Mouse (Mus musculus) MEL-GATA-1-ER (cell line): ENCODE measurements at regions not wholly inside any gene's neighbourhood (a gene's known extent, or its start where the extent isn't known, plus 50 kb on each side); places are given as distances from the start of the nearest gene placed in this dataset.

Experiments used
- DNase-seq: peaks from one replicate; pipeline ENCODE4 v3.0.0-alpha.2; 2012; ENCODE audit warnings: low read depth; ENCODE audit errors: extremely low read depth

DNA sequence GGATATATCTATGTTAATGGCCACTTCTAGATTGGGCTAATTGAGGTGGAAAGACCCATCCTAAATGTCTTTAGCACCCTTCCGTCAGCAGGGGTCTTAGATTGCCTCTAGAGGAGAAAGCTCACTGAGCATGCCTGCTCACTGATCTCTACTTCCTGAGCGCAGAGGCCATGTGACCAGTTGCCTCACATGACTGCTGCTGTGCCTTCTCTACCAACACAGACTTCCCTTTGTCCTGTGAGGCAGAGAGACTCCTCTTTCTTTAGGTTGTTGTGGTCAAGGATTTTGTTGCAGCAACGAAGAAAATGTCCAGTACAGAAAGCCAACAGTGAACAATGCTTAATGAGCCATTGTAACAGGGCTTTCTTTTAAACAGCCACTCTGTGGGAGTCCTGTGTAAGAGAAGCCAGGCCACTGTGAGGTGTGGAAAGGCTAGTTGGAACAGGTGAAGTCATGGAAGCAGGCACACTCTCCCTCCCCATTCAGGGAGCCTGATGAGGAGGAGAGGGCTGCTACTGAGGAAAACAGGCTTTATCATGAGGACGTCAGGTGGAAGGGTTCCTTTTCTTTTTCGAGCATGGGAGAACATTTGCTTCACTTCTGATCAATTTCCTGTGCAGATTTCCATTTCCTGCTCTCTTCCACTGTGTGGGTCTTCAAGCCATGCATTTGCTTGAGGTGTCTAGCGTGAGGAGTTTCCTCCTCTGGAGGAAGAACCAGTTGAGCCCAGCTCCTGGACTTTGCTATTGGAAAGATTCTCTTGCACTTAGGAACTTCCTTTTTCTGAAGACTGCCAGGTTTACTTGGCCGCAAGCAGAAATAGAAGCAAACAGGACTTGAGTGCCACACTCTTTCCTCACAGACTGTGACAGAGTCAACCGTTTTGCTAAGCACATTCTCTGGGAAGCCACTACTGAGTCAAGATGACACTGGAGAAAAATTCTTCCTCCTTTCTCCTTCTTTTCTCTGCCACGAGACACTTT lies 290.7 kb upstream of the Adgrl2 start:
- DNase-seq, result no peak

GRCm38 (mm10) chr3:149279338-149279737 lies 289.0 kb upstream of the Adgrl2 start:
- no peak for DNase-seq

GRCm38 (mm10) chr3:149277812-149278211 lies 287.5 kb upstream of the Adgrl2 start:
- no peak for DNase-seq

DNA sequence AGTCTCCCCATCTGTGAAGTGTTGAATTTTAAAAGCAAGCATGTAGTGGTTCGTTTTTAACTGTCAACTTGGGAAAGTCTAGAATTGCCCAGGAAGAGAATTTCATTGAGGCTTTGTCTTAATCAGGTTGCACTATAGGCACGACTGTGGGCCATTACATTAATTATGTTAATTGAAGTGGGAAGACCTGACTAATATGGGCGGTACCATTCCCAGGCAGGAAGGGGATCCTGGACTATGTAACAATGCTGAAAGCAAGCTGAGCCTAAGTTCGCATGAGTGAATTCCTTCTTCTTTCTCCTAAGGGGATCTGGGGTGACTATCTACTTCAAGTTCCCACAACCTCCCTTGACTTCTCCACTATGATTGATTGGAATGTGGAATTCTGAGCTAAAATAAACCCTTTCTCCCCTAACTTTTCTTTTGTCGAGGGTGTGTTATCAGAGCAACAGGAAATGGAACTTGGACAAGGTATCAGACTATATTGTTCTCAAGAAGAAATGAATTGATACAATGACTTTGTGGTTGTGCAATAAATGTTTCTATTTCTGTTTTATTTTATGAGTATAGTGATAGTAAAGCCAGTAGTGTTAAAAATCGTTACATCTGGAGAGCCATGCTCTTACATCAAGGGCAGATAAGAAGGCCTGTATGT lies 285.2 kb upstream of the Adgrl2 start:
- no peak for DNase-seq

- no peak for DNase-seq
Measured at GRCm38 (mm10) chr3:149274987-149275386, 284.6 kb upstream of the Adgrl2 start.

DNA sequence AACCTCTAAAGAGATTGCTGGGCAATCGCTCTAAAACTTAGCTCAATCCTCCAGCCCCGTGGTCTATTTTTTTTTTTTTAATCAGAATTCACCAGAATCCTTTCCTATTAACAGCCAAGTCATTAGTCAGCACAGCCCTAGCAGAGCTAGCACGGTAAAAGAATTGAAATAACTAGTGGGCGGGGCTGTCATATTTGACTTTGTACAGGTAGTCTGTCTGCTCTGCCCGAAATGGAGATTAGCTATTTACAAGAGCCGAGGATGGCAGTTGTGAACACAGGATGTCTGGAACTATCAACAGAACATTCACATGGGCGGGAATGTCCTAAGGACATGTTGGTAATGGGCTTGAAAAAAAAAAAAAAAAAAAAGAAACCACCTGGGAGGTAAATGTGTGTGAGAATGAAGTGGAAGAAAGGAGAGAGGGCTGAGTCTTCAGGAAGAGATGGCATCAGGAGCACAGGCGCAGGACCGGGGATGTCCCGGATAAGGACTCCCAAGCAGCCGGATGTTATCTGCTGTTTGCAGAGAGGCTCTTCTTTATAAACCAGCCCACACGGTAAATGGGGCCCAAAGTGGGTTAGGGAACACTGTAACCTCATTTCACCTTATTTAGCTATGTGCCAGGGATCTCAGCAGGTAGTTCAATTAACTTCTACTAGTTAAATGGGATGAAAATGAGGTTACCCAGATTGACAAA lies 283.8 kb upstream of the Adgrl2 start:
- DNase-seq, result no peak

DNA sequence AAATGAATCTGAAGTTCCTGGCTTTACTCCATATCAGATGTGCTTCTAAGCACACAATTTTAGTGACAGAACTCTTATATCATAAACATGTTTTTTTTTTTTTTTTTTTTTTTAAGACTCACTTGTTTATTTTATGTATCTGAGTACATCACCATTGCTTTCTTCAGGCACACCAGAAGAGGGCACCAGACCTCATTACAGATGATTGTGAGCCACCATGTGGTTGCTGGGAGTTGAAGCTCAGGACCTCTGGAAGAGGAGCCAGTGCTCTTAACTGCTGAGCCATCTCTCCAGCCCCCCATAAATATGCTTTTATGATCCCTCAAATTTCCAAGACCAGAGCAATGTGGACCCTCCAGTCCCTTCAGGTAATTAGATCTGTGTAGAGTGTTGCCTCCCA lies 280.1 kb upstream of the Adgrl2 start:
- DNase-seq, result no peak

- DNase-seq, result peak; percentile 1
Measured at GRCm38 (mm10) chr3:149262332-149262970, 272.1 kb upstream of the Adgrl2 start.

DNA sequence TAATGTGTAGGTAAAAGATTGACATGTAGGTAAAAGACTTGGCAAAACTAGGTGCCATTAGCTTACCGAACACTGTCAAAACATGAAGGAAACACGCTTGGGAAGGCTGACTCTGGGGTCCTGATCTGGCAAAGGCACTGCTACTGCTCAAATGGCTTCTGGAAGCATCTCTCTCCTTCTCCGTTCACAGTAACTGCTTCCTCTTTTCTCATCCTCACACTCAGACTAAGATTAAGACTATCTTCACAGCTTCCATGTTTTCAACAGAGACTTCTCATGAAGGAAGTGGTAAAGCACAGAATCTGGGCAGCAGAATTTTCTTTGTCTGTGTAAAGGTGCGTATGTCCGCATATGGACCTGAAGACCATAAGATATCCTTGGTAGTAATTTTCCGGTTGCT lies 271.4 kb upstream of the Adgrl2 start:
- peak; percentile 29 for DNase-seq

- DNase-seq, result no peak
Measured at GRCm38 (mm10) chr3:149258826-149259225, 268.5 kb upstream of the Adgrl2 start.

DNA sequence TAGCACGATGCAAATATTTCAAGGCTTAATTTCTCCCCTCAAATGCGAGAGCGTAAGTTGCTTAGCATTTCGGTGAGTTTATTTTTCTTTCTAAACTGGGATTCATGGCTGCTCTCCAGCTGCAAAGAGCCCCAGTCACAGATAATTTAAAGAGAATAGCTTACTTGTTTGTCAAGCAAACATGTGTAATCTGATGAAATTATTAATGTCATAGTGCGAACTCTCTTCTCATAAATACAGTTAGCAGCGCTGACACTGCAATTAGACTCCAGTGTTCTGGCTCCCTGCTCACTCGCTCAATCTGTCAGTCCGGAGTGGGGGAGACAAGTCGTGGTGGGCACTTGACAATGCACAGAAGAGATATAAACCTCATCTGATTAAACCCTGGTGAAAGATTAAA lies 266.5 kb upstream of the Adgrl2 start:
- DNase-seq, result no peak

- no peak for DNase-seq
Measured at GRCm38 (mm10) chr3:149253080-149253479, 262.7 kb upstream of the Adgrl2 start.

- DNase-seq, result no peak
Measured at GRCm38 (mm10) chr3:149252144-149252543, 261.8 kb upstream of the Adgrl2 start.

GRCm38 (mm10) chr3:149247626-149247987 lies 257.3 kb upstream of the Adgrl2 start:
- DNase-seq, result no peak

DNA sequence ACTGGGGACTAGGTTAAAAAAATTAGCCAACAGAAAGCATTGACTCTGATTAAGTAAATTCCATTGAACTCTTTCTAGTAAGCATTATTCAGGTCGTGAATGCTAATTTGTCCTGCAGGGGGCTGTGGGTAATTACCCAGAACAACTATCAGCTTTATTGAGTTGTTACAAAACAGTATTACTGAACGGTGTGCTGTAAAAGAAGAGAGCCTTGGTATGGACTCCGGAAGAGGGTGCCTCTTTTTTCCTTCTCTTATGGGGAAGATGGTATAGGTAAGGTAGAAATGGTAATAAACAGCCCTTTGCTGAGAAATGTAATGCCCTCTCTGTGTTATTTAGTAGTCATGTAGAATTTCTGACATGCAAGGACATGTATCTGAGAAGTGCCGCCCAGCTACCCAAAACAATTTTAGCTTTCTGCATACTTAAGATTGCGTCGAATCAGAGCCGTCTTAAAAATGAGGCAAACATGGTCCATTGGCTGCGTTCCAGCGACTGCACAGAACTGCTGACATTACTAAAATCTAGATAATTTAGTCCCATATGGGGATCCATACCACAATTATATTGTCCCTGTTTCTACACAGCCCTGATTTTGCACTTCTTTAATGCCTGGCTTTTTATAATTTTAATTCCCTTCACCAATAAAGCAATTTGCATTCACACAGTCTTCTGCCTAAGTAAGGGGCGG lies 256.7 kb upstream of the Adgrl2 start:
- no peak for DNase-seq

DNA sequence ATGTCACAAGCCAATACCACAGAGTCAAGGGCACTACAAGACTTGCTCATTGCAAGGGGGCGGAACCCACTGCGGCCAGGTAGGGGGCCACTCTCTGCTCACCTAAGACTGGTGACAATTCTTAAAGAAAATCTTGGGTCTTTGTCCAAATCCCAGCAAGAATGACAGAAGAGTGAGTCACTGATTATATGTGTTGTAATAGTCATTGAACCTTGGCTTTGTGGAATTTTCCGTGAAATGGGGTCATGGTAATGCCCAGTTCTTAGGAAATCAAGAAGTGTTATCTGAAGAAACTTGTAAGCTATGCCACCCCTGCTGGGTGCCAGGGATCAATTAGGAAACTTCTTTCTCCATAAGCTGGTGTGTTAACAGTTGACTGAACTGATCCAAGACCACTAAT lies 249.3 kb upstream of the Adgrl2 start:
- no peak for DNase-seq

GRCm38 (mm10) chr3:149238076-149238475 lies 247.7 kb upstream of the Adgrl2 start:
- no peak for DNase-seq

DNA sequence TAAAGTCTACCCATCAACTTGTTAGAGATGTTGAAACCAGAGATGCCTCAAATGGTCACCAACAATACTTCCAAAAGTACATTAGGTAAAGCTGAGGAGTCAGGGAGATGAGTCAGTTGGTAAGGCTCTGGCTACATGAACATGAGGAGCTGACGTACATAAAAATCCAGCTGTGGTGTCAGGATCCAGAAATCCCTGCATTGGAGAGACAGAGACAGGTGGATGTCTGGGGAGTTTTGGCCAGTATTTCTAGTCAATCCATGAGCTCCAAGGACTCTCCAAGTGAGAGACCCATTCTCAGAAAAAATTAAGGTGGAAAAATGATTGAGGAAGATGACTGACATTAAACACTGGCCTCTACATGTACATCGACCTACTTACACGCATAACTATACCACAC lies 244.8 kb upstream of the Adgrl2 start:
- DNase-seq, result no peak

- no peak for DNase-seq
Measured at GRCm38 (mm10) chr3:149233691-149234131, 243.4 kb upstream of the Adgrl2 start.

GRCm38 (mm10) chr3:149233191-149233641 lies 242.9 kb upstream of the Adgrl2 start:
- no peak for DNase-seq

DNA sequence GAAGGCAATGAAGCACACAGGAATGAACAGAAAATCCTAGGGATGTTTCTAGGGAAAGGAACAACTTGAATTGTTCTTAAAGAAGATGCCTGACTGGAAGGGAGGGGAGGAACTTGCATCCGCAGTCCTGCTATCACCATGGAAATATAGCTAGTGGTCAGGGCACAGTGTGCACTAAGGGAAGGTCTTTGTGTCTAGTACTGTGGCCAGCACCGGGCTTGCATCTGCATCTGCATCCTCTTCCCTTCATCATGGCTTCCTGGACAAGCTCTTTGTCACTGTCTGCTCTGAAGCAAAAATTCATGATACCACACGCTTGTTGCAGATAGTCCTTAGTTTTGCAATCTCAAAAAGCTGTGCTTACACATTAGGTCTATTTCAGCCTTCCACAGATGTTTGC lies 241.0 kb upstream of the Adgrl2 start:
- DNase-seq, result no peak
